Mouse (Mus musculus): Measurements from ENCODE around the gene Sept3.

GRCm38 (mm10) chr15:82286157-82286556, 11.5 kb downstream of the Sept3 start:
- TF ChIP-seq CTCF (IDR thresholded peaks at IDR 0.05; ENCODE audit: low read depth) (no peak), EP300 (IDR thresholded peaks at IDR 0.05; ENCODE audit: low read depth) (no peak)
